Mouse (Mus musculus) adrenal gland, adult (tissue): Measurements from ENCODE around the gene Gm13103.
"Not testable (repeated sequence)": the region's sequence is repeated elsewhere in the genome, so short reads cannot be mapped to it uniquely, and the experiment has no call there.

ENCODE experiments used
- DNase-seq, 2 experiments: peaks; one replicate each; pipeline ENCODE4 v3.0.0; 2022 to 2023; ENCODE audit warnings: low spot score in 1 of 2; ENCODE audit not compliant: inconsistent age in 2 of 2

The Gm13103 gene

DNA sequence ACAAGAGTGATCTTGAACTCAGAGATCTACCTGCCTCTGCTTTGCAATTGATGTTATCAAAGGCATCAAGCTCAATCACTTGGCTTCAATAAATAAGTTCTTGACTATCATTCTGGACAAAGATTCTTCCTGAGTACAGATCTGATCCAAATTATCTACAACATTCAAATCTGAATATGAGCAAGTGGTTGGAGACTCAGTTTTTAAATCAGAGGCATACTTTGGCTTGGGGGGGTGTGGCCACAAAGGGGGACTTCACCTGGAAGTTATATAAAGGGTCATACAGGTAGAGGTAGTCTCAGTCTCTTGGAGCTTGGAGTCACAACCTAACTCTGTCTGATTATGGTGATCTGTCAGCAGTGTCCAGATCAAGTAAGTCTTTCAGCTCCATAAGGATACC lies at the start of gene Gm13103:
Gene Gm13103 (plus strand): TSS at position 301 of the 400 bp plus-strand sequence.
- DNase-seq = not testable (repeated sequence)

DNA sequence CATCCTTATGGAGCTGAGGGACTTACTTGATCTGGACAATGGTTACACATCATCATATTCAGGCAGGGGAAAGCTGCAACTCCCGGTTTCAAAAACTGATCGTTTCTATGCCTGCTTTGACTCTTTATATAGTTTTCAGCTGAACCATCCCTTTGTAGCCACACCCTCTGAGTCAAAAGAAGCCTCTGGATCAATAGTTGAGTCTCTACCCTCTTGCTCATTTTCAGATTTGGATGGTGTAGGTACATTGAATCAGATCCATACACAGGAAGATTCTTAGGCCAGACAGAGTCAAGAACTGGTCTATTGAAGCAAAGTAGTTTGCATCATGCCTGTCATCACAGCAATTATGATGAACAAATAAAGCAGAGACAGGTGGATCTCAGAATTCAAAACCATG lies 30.3 kb upstream of the Gm13103 start, which contains the start of gene Gm13084:
Gene Gm13084 (minus strand): TSS at position 101 of the 400 bp plus-strand sequence.
- DNase-seq = no peak

DNA sequence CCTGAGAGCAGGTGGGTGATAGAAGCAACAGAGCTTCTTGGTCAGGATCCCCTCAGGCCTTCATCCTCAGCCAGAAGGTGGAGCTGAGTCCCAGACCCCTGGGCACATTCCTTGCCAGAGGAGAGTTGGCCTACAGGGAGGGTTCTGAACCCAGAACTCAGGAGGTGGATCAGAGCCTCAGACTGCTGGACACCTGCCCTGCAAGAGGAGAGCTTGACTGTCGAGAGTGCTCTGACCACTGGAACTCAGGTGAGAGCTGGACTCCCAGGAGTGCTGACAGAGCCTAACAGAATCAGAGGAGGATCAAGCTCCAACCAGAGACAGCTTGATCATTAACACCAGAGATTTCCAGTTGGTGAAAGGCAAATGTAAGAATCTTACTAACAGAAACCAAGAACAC lies 36.1 kb downstream of the Gm13103 start:
- DNase-seq = not testable (repeated sequence)

DNA sequence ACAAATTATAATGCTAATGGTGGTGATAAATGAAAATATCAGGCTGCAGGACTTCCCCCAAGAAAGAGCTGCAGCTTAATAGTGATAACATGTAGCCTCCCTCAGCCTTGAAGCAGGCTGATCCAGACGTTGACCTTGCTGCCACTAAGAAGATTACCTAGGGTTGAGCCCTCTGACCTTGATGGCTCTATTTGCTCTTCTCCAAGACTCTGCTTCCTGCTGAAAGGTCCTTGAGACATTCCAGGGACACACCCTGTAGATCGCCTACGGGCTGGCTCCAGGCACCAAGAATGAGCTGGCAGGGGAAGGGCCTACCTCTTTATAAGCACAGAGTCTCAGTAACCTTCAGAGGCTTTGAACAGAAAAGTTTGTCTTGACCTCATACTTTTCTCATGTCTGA lies 48.1 kb downstream of the Gm13103 start:
- DNase-seq = not testable (repeated sequence)

DNA sequence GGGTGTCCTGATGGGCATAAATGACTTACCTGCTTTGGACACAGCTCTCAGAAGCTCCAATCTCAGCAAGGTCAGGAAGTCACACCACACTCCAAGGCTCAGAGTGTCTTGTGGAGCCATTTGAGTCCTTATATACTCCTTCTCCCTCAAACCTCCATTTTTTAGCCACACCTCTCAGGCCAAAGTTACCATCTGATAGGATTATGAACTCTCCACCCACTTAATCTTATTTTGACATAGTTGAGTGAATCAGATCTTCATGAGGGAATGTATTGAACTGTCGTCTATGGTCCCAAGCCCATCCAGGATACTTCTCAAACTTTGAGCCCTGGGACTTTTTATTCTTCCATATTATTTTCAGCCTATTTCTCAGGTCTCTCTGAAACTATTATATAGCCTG lies 54.0 kb downstream of the Gm13103 start, which contains the start of gene Pramef6:
Gene Pramef6 (minus strand): TSS at position 101 of the 400 bp plus-strand sequence.
- not testable (repeated sequence) for DNase-seq
